Mouse (Mus musculus): ENCODE measurements around the gene Enpp3.

- TF ChIP-seq POLR2A (IDR thresholded peaks at IDR 0.05; ENCODE audit: insufficient read depth, low read depth, low read length) (no peak), CTCF (IDR thresholded peaks at IDR 0.05; ENCODE audit: insufficient read depth, low read depth, low read length) (no peak)
Measured at GRCm38 (mm10) chr10:24797246-24797645, 45.4 kb downstream of the Enpp3 start.

All from olfactory bulb, adult 2 months (tissue).